Mouse (Mus musculus): Measurements from ENCODE around the gene Defb22. TPM values are rescaled to one million over a fixed set of nuclear protein-coding genes. Genes with fewer than 3 reads are reported as not detected.

Gene Defb22
- polyA plus RNA-seq, 1 experiment = not detected

DNA sequence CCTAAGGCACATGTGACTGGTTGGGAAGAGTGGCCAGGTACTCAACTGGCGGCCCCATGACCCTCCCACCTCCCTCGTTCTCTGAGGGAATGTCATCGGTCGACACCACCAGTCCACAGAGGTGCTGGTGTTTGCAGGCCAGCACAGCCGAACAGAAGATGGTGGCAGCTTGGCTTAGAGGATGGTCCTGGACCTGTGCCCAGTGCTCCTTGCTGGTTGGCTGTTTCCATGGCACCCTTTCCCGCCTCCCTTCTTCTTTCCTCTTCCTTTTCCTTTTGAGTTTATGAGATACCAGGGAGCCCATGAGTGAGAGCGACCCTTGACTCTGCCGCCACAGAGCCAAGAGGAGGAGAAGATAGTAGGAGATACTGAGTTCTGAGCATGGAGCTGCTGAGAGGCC is 46.7 kb downstream of the Defb22 start:
- no peak for DNase-seq (ENCODE audit: low read depth, low spot score)
- WGBS = 75% methylated on average over 8 of the region's 8 CpGs

DNA sequence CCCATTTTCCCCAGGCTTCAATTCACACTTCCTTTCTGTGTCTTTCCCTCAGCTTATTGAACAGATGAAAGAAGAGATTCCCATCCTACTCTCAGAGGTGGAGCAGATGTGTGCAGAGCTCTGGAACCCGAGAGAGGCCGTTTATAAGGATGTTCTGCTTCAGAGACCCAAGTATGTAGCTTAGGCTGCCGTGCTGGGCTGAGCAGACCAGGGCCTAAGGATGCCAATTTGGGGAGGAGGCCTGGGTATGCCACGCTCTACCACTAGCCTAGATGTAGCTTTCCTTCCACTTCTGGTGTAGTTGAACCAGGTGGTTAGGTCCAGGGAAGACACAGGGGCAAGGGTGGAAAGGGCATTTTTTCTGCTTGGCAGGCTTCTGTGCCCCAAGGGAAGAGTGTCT is 47.6 kb downstream of the Defb22 start:
- WGBS = 81% methylated on average over 4 of the region's 4 CpGs
- no peak for DNase-seq (ENCODE audit: low read depth, low spot score)

GRCm38 (mm10) chr2:152439833-152440232 is 50.1 kb downstream of the Defb22 start:
- 63% methylated on average over 2 of the region's 2 CpGs for WGBS
- no peak for DNase-seq (ENCODE audit: low read depth, low spot score)

- no peak for DNase-seq (ENCODE audit: low read depth, low spot score)
- WGBS = 79% methylated on average over 1 of the region's 1 CpGs
These were observed 51.0 kb downstream of the Defb22 start for GRCm38 (mm10) chr2:152438963-152439362.

- peak; percentile 29 for DNase-seq (ENCODE audit: low read depth, low spot score)
- 6% methylated on average over 23 of the region's 23 CpGs for WGBS
These were observed 52.7 kb downstream of the Defb22 start for GRCm38 (mm10) chr2:152436983-152437860.

- 87% methylated on average over 7 of the region's 7 CpGs for WGBS
- DNase-seq (ENCODE audit: low read depth, low spot score) = no peak
These were observed 53.5 kb downstream of the Defb22 start for GRCm38 (mm10) chr2:152436405-152436901.

Other genes starting within 250 kb of the Defb22 start
- gene Tbc1d20, start 196.3 kb downstream of the Defb22 start, polyA plus RNA-seq (2012; rRNA removed) = 61.9 and 68.5 TPM in 2 replicates
- 190 and 253 TPM in 2 replicates for gene Rbck1, start 157.5 kb downstream of the Defb22 start, polyA plus RNA-seq (2012; rRNA removed)
- gene Trib3, start 146.1 kb downstream of the Defb22 start, polyA plus RNA-seq (2012; rRNA removed) = 2.1 and 5.9 TPM in 2 replicates
- gene Nrsn2, start 113.5 kb downstream of the Defb22 start, polyA plus RNA-seq (2012; rRNA removed) = 0.34 and 0.87 TPM in 2 replicates
- gene Sox12, start 92.1 kb downstream of the Defb22 start, polyA plus RNA-seq (2012; rRNA removed) = 1.9 and 2.0 TPM in 2 replicates
- 1.7 and 2.0 TPM in 2 replicates for gene Zcchc3, start 75.1 kb downstream of the Defb22 start, polyA plus RNA-seq (2012; rRNA removed)
- not detected in 2 replicates for gene 6820408C15Rik, start 74.6 kb downstream of the Defb22 start, polyA plus RNA-seq (2012; rRNA removed)
- gene Defb23, start 25.5 kb downstream of the Defb22 start, polyA plus RNA-seq (2012; rRNA removed) = not detected in 2 replicates
- gene Defb20, start 13.1 kb downstream of the Defb22 start, polyA plus RNA-seq (2012; rRNA removed) = 0.26 and 0.69 TPM in 2 replicates
- gene Defb26, start 21.6 kb upstream of the Defb22 start, polyA plus RNA-seq (2012; rRNA removed) = not detected in 2 replicates
- not detected in 2 replicates for gene Defb28, start 28.1 kb upstream of the Defb22 start, polyA plus RNA-seq (2012; rRNA removed)
- not detected in 2 replicates for gene Defb29, start 50.0 kb upstream of the Defb22 start, polyA plus RNA-seq (2012; rRNA removed)
- gene Gm17416, start 79.2 kb upstream of the Defb22 start, polyA plus RNA-seq (2012; rRNA removed) = not detected in 2 replicates
- gene Defb21, start 82.6 kb upstream of the Defb22 start, polyA plus RNA-seq (2012; rRNA removed) = not detected in 2 replicates
- not detected in 2 replicates for gene Defb19, start 90.2 kb upstream of the Defb22 start, polyA plus RNA-seq (2012; rRNA removed)
- gene Defb45, start 109.3 kb upstream of the Defb22 start, polyA plus RNA-seq (2012; rRNA removed) = not detected in 2 replicates
- gene Defb36, start 114.2 kb upstream of the Defb22 start, polyA plus RNA-seq (2012; rRNA removed) = not detected in 2 replicates
- 0.78 and 1.1 TPM in 2 replicates for gene Defb25, start 132.9 kb upstream of the Defb22 start, polyA plus RNA-seq (2012; rRNA removed)
- 3.6 and 3.7 TPM in 2 replicates for gene Rem1, start 136.8 kb upstream of the Defb22 start, polyA plus RNA-seq (2012; rRNA removed)
- gene H13, start 179.3 kb upstream of the Defb22 start, polyA plus RNA-seq (2012; rRNA removed) = 102 and 126 TPM in 2 replicates
- 5.8 and 6.4 TPM in 2 replicates for gene Mcts2, start 196.9 kb upstream of the Defb22 start, polyA plus RNA-seq (2012; rRNA removed)
- gene Id1, start 246.1 kb upstream of the Defb22 start, polyA plus RNA-seq (2012; rRNA removed) = 365 and 412 TPM in 2 replicates